Mouse (Mus musculus): Measurements from ENCODE around the gene Bcl9l.

The Bcl9l gene

DNA sequence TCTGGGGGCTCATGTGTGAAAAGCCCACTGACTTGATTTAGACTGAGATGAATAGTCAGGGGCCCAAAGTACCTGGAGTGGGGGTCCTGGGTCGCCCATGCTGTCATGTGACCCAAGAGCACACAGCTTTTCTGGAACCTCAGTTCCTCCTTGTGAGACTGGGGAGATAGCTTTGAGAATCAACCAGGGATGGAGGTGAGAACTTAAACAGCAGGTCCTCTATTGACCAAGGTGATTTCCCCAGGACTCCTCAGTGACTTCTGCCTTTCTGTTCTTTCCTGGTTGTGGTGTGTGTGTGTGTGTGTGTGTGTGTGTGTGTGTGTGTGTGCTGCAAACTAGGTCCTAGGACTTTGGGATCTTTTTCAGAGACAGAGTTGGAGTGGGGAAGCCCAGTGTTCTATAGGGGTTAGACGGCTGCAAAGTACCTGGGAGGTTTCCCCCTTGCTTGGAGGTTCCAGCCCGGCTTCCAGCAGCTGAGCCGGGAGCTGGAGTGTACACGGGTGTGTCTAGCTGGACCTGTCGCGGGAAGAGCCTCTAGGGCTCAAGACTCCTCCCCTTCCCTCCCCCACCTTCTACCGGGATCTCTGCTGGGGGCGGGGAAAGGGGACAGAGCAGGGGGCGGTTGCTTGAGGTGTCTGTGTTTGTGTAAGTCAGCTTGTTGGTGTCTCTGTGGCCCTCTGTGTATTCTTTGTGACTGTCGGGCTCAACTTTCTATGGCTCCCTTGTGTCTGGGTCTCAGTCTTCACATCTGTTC is 15.2 kb downstream of the Bcl9l start:
- no peak for DNase-seq (ENCODE audit: low read depth, low spot score)

DNA sequence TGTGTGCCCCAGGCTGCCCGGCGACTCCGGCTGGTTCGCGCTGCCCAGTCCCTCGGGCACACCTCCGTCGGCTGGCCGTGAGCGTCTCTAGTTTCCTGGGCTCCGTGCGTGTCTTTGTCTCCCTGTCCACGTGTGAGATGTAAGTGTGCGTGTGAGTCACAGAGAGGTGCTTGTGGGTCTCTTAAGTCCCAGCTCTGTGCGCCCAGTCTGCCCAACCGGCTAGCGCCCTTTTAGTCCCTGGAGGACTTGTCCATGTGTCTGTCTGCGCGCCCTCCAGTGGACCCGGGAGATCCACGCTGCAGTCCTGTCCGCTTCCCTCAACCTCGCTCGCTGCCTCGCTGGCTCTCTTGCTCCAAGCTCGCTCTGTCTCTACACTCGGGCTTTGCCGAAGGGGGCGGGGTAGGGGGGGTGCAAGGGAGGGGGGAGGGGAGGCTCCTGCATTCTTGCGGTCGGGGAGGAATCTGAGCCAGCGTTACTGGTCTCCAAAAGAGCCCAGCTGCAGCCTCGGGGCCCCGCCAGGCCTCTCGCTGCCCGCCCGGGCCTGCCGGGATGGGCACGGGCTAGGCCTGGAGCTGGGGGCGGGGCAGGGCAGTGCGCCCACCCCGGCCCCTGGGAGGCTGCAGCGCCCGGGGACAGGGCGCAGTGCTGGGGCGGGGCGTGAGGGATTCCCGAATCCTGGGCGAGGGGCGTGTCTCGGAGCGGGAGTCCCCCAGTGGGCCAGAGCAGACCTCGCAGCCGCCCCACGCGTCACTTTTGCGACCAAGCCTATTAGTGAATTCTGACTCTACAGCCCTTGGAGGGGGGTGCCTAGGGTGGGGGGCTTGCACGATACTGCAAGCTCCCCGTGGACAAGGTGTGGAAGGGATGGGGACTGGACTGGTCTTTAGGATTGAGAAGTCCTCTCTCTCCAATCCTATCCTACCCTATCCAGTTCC is 16.1 kb downstream of the Bcl9l start:
- no peak for DNase-seq (ENCODE audit: low read depth, low spot score)

DNA sequence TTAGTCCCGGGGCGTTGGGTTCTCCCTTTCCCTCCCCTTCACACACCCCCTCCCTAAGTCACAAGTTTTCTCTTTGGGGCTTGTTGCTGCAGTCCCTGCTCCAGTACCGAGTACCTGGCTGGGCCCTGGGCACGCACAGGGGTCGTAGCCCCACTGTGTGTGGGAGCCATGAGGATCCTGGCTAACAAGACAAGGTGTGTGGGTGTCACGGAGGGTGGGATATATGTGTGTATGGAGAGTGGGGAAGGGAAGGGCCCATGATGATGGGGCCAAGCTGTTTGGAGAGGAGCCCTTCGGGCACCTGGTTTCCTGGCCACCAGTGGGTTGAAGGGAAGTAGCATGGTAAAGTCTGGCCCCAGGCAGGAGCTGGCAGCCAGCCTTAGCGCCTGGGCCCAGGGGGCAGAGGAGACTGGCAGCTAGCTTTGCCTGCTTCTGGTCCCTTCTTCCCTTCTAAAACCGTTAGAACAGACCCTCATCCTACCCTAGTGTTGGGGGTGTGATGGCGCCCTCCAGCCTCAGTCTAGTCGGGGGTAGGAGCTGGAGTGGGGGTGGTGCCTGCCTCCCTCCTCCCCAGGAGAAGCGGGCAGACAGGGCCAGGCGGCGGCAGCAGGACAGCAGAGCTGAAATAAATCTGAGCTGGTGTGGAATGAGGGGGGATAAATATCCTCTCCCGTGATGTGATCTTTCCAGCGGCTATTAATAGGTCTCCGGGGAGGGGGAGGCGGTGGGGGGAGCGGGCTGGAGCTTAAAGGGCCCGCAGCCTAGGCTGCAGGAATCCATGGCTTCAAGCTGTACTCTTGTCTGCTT is 16.9 kb downstream of the Bcl9l start:
- DNase-seq (ENCODE audit: low read depth, low spot score): no peak

DNA sequence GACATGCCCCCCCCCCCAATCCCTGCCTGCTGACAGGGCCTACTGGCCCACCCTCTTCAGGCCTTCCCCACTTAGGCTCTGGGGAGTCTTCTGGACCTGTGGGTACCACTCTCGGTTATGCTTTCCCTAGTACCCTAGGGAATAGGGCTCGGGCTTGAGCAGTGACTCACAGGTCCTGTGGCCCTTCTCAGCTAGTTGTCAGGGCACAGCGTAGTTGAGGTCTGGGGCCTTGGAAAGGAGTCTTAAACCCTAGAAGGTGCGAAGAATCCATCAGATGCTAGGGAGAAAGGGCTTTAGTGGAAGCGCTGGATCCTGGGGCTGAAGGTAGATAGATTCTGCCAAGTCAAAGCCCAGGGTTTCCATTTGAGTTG is 17.5 kb downstream of the Bcl9l start:
- DNase-seq (ENCODE audit: low read depth, low spot score): no peak

DNA sequence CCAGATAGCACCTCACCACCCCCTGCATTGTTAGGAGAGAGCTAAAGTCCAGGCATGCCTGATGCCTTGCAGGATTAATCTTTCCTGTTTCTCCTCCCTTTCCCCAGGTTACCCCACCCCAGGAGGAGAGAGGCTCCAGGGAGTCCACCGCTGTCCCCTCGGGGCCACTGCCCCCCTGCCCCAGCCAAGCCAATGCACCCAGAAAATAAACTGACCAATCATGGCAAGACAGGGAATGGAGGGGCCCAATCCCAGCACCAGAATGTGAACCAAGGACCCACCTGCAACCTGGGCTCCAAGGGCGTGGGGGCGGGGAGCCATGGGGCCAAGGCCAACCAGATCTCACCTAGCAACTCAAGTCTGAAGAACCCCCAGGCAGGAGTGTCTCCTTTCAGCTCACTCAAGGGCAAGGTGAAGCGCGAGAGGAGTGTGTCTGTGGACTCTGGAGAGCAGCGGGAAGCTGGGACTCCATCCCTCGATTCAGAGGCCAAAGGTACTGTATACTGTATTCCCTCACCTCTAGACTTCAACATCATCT is 18.1 kb downstream of the Bcl9l start:
- DNase-seq (ENCODE audit: low read depth, low spot score): no peak

DNA sequence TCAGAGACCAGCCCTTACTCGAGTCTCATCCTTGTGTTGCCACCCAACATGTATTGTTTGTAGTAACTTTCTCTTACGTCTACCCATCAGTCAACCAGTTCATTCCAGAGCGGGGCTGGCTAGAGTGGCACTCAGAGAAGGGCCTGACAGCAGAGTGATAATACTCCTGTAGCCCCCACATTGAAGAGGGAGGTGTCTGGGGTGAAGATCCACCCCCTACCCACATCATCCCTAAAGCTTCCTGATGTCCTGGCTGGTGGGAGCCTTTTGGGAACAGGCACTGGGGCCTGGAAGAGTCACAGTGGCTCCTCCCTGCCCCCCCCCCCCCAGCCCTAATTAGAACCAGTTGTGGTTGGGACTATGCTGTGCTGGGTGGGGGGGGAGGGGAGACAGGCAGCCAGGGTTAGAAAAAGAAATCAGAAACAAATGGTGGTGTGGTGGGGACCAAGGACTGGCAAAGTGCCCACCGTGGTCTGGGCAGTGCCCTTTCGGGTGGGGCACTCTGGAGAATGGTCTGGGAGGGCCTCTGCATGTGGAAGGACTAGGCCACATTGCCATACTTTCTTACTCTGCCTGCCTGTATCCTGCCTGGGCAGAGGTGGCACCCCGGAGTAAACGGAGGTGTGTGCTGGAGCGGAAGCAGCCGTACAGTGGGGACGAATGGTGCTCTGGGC is 18.7 kb downstream of the Bcl9l start:
- DNase-seq (ENCODE audit: low read depth, low spot score): no peak

DNA sequence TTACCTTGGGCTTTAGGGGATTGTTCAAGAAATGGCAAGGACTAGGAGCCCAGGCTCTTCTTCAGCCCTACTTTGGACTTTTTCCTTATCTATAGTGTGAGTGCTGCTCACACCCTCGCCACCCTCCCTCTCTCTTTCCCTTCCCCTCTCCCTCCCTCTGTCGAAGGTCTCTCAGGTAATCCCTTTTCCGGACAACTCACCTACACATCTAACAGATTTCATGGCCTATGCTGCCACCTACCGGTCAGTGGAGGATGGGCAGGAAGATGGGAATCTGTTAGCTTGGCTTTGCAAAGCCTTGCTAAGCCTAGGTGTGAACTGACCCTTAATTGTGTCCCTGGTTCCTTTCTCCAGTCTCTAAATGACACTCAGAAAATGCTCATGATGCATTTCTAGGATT is 19.4 kb downstream of the Bcl9l start:
- no peak for DNase-seq (ENCODE audit: low read depth, low spot score)

DNA sequence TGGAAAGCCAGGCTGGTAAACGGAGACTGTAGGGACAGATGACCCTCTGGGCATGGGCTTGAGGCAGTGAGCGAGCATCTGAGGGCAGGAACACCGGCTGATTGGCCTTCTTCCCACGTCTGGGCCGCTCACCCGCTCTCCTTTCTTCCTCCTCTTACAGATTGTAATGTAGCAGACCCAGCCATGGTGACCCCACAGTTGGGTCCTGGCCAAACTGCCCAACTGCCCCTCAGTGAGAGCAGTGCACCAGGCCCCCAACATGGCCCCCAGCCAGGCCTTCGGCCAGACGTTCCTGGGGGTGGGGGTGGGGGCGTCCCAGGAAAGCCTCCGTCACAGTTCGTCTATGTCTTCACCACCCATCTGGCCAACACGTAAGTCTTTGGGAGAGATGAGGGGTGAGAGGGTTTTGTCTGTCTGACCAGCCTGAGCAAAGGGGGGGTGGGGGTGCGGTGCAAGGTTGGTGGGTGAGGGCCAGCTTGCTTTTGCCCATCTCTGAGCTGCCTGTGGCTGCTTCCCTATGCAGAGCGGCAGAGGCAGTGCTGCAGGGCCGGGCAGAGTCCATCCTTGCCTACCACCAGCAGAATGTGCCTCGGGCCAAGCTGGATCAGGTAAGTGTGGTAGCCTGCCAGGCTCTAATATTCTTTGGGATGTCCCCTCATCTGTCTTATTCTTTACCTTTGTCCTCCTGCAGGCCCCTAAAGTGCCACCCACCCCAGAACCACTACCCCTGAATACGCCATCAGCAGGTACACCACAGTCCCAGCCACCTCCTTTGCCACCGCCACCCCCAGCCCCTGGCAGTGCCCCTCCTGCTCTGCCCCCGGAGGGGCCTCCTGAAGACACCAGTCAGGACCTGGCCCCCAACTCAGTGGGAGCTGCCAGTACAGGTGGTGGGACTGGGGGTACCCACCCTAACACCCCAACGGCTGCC is 22.5 kb downstream of the Bcl9l start:
- no peak for DNase-seq (ENCODE audit: low read depth, low spot score)

DNA sequence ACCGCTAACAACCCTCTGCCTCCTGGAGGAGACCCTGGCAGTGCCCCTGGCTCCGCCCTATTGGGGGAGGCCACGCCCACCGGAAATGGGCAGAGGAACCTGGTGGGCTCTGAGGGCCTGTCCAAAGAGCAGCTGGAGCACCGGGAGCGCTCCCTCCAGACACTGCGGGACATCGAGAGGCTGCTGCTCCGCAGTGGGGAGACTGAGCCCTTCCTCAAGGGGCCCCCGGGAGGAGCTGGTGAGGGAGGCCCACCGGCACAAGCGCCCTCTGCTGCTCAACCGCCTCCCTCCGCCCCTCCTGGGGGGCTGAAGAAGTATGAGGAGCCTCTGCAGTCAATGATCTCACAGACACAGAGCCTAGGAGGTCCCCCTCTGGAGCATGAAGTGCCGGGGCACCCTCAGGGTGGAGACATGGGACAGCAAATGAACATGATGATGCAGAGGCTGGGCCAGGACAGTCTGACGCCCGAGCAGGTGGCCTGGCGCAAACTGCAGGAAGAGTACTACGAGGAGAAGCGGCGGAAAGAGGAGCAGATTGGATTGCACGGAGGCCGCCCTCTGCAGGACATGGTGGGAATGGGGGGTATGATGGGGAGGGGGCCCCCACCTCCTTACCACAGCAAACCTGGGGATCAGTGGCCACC is 23.3 kb downstream of the Bcl9l start:
- no peak for DNase-seq (ENCODE audit: low read depth, low spot score)

DNA sequence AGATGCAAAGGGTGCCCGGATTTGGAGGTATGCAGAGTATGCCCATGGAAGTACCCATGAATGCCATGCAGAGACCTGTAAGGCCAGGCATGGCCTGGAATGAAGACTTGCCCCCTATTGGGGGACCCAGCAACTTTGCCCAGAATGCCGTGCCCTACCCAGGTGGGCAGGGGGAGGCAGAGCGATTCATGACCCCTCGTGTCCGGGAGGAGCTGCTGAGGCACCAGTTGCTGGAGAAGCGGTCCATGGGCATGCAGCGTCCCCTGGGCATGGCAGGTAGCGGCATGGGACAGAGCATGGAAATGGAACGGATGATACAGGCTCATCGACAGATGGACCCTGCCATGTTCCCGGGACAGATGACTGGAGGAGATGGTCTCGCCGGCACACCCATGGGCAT is 23.9 kb downstream of the Bcl9l start:
- no peak for DNase-seq (ENCODE audit: low read depth, low spot score)

DNA sequence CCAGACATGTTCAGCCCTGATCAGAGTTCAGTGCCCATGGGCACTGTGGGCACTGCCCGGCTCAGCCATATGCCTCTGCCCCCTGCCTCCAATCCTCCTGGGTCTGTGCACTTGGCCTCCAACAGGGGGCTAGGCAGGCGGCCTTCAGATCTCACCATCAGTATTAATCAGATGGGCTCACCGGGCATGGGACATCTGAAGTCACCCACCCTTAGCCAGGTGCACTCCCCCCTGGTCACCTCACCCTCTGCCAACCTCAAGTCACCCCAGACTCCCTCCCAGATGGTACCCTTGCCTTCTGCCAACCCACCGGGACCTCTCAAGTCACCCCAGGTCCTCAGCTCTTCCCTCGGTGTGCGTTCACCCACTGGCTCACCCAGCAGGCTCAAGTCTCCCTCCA is 24.7 kb downstream of the Bcl9l start:
- DNase-seq (ENCODE audit: low read depth, low spot score): no peak

DNA sequence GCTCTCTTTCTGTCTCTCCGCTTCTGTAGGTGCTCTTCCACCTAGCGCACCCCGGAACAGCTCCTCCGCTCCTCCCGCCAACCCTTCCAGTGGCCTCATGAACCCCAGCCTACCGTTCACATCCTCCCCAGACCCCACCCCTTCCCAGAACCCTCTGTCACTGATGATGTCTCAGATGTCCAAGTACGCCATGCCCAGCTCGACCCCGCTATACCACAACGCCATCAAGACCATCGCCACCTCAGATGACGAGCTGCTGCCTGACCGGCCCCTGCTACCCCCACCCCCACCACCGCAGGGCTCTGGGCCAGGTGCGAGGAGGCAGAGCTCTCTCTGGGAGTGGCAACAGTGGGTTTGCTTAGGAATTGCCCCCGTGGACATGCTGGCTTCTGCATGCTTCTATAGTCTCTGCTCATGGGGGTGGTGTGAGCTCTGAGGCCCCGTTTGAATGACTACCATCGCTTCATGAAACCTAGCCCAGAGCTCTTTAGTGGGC is 25.5 kb downstream of the Bcl9l start:
- no peak for DNase-seq (ENCODE audit: low read depth, low spot score)

DNA sequence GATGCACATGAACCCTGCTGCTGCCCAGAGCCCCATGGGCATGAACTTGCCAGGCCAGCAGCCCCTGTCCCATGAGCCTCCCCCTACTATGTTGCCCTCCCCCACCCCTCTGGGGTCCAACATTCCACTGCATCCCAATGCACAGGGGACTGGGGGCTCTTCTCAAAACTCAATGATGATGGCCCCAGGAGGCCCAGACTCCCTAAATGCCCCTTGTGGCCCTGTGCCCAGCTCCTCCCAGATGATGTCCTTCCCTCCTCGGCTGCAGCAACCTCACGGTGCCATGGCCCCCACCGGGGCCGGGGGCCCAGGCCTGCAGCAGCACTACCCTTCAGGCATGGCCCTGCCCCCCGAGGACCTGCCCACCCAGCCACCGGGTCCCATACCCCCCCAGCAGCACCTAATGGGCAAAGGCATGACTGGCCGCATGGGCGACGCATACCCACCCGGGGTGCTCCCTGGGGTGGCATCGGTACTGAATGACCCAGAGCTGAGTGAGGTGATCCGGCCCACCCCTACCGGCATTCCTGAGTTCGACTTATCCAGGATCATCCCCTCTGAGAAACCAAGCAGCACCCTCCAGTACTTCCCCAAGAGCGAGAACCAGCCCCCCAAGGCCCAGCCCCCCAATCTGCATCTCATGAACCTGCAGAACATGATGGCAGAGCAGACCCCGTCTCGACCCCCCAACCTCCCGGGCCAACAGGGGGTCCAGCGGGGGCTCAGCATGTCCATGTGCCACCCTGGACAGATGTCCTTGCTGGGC is 26.3 kb downstream of the Bcl9l start:
- DNase-seq (ENCODE audit: low read depth, low spot score): no peak

DNA sequence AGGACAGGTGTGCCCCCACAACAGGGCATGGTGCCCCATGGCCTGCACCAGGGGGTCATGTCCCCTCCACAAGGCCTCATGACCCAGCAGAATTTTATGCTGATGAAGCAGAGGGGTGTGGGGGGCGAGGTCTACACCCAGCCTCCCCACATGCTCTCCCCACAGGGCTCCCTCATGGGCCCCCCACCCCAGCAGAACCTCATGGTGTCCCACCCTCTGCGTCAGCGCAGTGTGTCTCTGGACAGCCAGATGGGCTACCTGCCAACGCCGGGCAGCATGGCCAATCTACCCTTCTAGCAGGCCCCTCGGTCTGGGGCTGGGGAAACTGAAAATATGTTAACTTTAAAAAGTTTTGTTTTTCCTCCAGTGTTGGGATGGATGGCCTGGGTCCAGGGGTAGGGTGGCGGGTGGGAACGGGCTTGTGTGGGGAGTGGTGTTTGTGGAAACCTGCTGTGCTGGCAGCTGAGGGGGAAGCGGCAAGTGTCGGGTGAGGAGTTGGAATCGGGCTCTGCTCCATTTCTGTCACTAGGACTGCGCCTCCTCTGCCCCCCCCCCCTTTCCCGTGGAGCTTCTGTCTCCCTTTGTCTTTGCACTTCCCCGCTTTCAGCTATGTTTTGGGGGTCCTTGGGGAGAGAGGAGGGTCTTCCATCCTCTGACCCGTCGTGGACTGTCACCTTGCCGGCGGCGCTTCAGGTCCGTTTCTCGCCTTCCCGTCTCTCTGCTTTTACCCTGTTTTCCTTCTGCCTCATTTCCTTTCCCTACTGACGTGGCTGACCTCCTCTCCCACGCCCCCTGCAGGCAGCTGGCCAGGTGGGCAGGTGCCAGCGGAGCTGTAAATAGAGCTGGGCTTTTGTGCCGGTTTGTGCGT is 27.1 kb downstream of the Bcl9l start:
- DNase-seq (ENCODE audit: low read depth, low spot score): no peak

DNA sequence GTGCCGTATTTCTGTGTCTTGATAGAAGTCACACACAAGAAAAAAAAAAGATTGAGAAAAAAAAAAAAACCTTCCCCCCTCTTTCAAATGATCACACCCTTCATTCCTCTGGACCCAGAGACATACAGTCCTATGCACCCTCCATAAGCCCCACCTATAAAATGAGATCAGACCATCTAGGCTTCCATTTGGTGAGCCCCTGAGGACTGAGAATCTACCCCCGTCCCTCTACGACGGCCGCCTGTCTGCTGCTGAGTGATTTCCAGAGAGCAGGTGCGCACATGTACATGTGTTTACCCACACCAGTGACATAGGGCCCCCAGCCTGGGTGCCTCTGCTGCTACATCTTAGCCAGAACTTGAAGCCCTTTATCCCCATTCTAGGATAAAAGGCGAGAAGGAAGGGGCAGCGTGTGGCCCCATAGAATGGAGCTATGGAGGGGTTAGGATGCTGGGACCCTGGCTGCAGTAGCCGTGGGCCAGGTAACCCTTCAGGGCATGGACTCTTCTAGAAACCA is 27.8 kb downstream of the Bcl9l start:
- no peak for DNase-seq (ENCODE audit: low read depth, low spot score)

DNA sequence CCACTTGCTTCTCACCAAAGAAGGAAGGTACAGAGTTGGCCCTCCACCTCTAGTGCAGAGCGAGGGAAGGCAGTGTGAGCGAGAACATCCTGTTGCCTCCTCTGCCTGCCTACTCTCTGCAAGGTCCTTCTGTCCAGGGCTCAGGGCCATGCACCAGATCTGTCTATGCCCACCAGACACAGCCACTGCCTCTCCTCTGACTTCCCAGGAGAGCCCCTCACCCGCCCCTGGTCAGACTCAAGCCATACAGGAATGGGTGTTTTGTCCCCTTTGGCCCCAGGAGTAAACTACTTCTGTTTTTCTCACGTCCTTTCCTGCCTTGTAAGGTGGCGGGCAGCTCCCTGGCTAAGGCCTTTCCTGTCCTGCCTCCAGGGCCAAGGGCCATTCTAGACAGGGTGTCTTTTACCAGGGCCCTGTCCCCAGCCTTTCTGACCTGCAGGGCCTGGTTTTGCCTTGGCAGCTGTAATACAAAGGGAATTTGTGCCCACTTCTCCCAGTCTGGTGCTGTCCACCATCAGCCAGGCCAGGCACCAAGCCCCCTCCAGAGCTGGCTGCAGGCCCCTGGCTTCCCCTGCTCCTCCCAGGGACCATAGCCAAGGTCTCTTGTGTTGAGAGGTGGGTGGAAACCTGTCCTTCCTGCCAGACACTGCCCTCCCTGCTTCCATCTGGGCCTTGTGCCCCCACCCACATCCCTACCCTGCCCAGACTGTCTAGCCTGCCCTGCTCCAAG is 28.4 kb downstream of the Bcl9l start:
- no peak for DNase-seq (ENCODE audit: low read depth, low spot score)

Measured in telencephalon, adult 2 months (tissue).